Mouse (Mus musculus) cortical plate, adult 2 months (tissue): Measurements from ENCODE around the gene Sult1d1.

Experiments used
- CTCF ChIP-seq: fragments of 200-500 bp; IDR thresholded peaks from 2 replicates; pipeline ENCODE4 v1.5.1; 2011; ENCODE audit warnings: mild to moderate bottlenecking, control low read depth, low read length; ENCODE audit not compliant: insufficient read depth; ENCODE audit errors: extremely low read depth
- POLR2A ChIP-seq: fragments of 200-500 bp; IDR thresholded peaks from 2 replicates; pipeline ENCODE4 v1.6.1; 2011; ENCODE audit warnings: mild to moderate bottlenecking, low read length, control low read depth; ENCODE audit not compliant: insufficient read depth; ENCODE audit errors: extremely low read depth

- TF ChIP-seq CTCF (no peak), POLR2A (no peak)
Observed at GRCm38 (mm10) chr5:87562966-87563365, 5.9 kb downstream of the Sult1d1 start.
